Mouse (Mus musculus): Measurements from ENCODE around the gene Cdk17. TPM values are rescaled to one million over a fixed set of nuclear protein-coding genes. Genes with fewer than 3 reads are reported as not detected.
"Not testable (repeated sequence)": the region's sequence is repeated elsewhere in the genome, so short reads cannot be mapped to it uniquely, and the experiment has no call there.

The Cdk17 gene
- polyA plus RNA-seq, 1 experiment from 2014 or later = 24.8 TPM

DNA sequence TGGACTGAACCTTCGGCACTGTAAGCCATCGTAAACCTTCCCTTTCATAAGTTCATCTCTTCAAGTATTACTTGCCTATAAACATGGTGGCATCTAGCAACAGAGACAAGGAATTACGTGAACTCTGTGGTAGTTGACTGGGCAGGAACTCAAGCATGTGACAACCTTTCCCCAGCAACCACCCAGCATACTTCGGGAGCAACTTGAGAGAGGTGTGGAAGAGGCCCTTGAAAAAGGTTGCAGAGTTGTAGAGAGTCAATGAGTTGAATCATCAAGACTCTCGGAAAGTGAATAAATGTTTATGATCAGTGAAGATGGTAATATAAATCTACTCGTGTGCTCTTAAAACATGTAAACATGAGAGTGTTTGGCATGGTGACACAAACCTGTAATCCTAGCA, 13.0 kb upstream of the Cdk17 start:
- ATAC-seq (ENCODE audit: low FRiP score, low TSS enrichment) = no peak
- H3K4me1 ChIP-seq (ENCODE audit: control insufficient read depth, insufficient read depth, low read length) = no peaks in the 10 kb centered on the region
- no peaks in the 10 kb centered on the region for H3K36me3 ChIP-seq (ENCODE audit: control insufficient read depth, insufficient read depth, low read length)
- 84% methylated on average over 6 of the region's 6 CpGs for WGBS
- H3K4me2 ChIP-seq (replicated peaks; ENCODE audit: low read depth, low read length) = no peak overlapping the region
- no peak overlapping the region for H3K9ac ChIP-seq (ENCODE audit: low read depth, low read length)
- no peak overlapping the region for H3K27ac ChIP-seq (ENCODE audit: low read depth, low read length)
- H3K4me3 ChIP-seq (ENCODE audit: low read length) = no peak overlapping the region
- H3K9me3 ChIP-seq (ENCODE audit: control insufficient read depth, low read length) = no peaks in the 10 kb centered on the region
- H3K27me3 ChIP-seq (ENCODE audit: control insufficient read depth, insufficient read depth, low read length) = no peaks in the 10 kb centered on the region

DNA sequence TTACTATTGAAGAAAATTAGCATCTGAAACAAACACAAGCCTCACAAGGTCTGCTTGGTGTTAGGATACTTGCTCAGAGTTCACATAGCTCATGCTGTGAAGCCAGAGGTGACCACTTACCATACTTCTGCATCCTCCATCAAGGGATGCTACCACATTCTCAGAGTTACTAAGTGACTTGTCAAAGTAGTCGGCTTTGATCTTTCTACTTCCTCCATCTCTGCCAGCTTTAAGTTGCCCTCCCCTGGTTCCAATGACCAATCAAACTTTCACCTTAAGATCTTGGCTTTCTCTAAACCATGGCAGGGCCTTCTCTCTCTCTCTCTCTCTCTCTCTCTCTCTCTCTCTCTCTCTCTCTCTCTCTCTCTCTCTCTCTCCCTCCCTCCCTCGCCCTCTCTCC, 11.1 kb upstream of the Cdk17 start:
- Histone ChIP-seq H3K4me1 (ENCODE audit: control insufficient read depth, insufficient read depth, low read length) (no peaks in the 10 kb centered on the region), H3K9me3 (ENCODE audit: control insufficient read depth, low read length) (no peaks in the 10 kb centered on the region), H3K9ac (ENCODE audit: low read depth, low read length) (no peak overlapping the region), H3K4me2 (replicated peaks; ENCODE audit: low read depth, low read length) (no peak overlapping the region), H3K27me3 (ENCODE audit: control insufficient read depth, insufficient read depth, low read length) (no peaks in the 10 kb centered on the region), H3K27ac (ENCODE audit: low read depth, low read length) (no peak overlapping the region), H3K4me3 (ENCODE audit: low read length) (no peak overlapping the region), H3K36me3 (ENCODE audit: control insufficient read depth, insufficient read depth, low read length) (no peaks in the 10 kb centered on the region)
- WGBS = 38% methylated on average over 1 of the region's 2 CpGs
- ATAC-seq (ENCODE audit: low FRiP score, low TSS enrichment) = no peak

DNA sequence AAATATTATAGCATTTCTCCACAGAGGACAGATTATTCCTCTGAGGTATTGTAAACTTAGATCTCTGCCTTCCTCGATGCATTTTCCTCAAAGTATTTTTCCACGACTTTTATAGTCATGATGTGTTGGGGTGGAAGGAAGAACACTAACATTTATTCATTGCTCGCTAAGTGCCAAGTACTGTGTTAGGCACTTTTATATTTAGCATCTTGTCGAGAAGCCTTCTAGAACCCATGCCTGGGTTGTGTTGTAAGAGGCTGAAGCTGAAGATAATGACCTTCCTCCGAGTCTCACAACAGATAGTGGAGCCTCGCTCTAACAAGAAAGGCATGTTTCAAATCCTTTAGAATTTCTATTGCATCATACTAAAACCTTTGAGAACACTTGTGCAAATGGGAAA, 8.9 kb upstream of the Cdk17 start:
- no peak overlapping the region for H3K4me2 ChIP-seq (replicated peaks; ENCODE audit: low read depth, low read length)
- no peak overlapping the region for H3K27ac ChIP-seq (ENCODE audit: low read depth, low read length)
- H3K9ac ChIP-seq (ENCODE audit: low read depth, low read length) = no peak overlapping the region
- H3K4me3 ChIP-seq (ENCODE audit: low read length) = no peak overlapping the region
- ATAC-seq (ENCODE audit: low FRiP score, low TSS enrichment) = no peak
- no peaks in the 10 kb centered on the region for H3K27me3 ChIP-seq (ENCODE audit: control insufficient read depth, insufficient read depth, low read length)
- 75% methylated on average over 6 of the region's 6 CpGs for WGBS
- H3K4me1 ChIP-seq (ENCODE audit: control insufficient read depth, insufficient read depth, low read length) = no peaks in the 10 kb centered on the region
- H3K9me3 ChIP-seq (ENCODE audit: control insufficient read depth, low read length) = no peaks in the 10 kb centered on the region
- H3K36me3 ChIP-seq (ENCODE audit: control insufficient read depth, insufficient read depth, low read length) = no peaks in the 10 kb centered on the region

DNA sequence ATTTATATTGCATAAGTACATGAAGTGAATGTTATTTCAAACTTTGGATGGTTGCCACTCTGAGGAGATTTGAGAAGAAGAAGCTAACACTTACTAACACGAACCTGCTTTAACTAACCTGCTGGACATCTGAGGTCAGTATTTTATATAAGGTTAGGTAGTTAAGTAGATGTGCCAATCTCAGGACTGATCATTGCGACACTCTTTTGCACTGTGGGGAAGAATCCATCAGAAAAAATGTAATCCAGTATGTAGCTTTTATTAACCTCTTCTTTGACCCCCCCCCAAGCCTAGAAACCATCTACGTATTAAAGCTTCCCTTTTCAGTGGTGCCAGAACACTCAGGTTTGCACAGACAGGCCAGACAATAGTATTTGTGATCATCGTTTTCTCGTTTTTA, 8.0 kb upstream of the Cdk17 start:
- no peak overlapping the region for H3K27ac ChIP-seq (ENCODE audit: low read depth, low read length)
- WGBS = 88% methylated on average over 5 of the region's 5 CpGs
- H3K36me3 ChIP-seq (ENCODE audit: control insufficient read depth, insufficient read depth, low read length) = no peaks in the 10 kb centered on the region
- no peaks in the 10 kb centered on the region for H3K9me3 ChIP-seq (ENCODE audit: control insufficient read depth, low read length)
- no peaks in the 10 kb centered on the region for H3K27me3 ChIP-seq (ENCODE audit: control insufficient read depth, insufficient read depth, low read length)
- no peak overlapping the region for H3K9ac ChIP-seq (ENCODE audit: low read depth, low read length)
- H3K4me3 ChIP-seq (ENCODE audit: low read length) = no peak overlapping the region
- no peaks in the 10 kb centered on the region for H3K4me1 ChIP-seq (ENCODE audit: control insufficient read depth, insufficient read depth, low read length)
- no peak overlapping the region for H3K4me2 ChIP-seq (replicated peaks; ENCODE audit: low read depth, low read length)
- no peak for ATAC-seq (ENCODE audit: low FRiP score, low TSS enrichment)

DNA sequence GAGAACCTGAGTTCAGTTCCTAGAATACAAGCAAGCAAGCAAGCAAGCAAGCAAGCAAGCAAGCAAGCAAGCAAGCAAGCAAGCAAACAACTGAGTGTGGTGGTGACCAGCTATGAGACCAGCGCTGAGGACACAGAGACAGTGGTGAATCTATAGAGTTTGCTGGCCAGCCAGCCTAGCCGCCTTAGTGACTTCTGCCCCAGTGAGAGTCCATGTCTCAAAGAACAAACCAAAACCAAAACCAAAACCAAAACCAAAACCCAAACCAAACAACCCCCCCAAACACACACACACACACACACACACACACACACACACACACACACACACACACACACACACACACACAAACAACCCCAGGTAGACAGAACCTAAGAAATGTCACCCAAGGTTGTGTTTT, 7.3 kb upstream of the Cdk17 start:
- not testable (repeated sequence) for H3K4me2 ChIP-seq (replicated peaks; ENCODE audit: low read depth, low read length); H3K9ac ChIP-seq (ENCODE audit: low read depth, low read length); H3K36me3 ChIP-seq (ENCODE audit: control insufficient read depth, insufficient read depth, low read length); H3K27me3 ChIP-seq (ENCODE audit: control insufficient read depth, insufficient read depth, low read length); H3K4me1 ChIP-seq (ENCODE audit: control insufficient read depth, insufficient read depth, low read length); H3K9me3 ChIP-seq (ENCODE audit: control insufficient read depth, low read length); H3K4me3 ChIP-seq (ENCODE audit: low read length); ATAC-seq (ENCODE audit: low FRiP score, low TSS enrichment); H3K27ac ChIP-seq (ENCODE audit: low read depth, low read length)
- WGBS = 92% methylated on average over 2 of the region's 2 CpGs

DNA sequence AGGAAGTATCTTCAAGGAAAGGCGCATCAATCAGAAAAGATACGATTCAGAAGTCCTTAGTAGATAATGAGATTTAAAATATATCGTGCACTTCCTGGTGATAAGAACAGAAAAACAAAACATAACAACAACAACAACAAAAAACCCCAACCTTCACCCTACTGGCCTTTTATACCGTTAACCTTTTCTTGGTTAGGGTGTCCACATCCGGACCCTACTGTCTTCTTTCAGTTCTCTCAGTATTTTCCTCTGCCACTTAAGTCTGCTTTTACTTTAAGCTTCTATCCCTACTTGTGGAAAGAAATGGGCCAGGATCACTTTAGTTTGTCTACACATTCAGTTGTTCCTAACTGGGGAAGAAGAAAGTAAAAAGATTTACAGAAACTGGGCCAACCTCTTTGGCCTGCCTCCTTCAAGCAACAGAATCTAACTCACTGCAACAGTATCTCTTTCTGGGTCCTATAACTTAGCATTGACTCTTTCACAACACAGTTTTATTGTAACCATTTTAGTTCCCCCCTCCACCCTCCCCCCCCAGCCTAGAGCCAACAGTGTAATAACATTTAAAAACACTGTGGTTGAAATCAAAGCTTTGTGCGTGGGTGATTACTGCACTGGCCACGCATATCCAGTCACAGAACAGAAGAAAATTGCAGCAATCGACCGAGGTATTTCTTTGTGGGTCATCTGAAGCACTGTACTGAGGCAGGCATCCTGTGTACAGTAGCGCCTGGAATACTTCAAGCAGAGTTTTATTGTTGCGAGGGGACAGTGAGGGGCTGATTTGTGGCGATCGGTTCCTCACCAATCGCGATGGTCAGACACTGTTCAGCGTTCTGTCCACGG, 801 bp upstream of the Cdk17 start:
- ATAC-seq (ENCODE audit: low FRiP score, low TSS enrichment) = no peak
- no peaks in the 10 kb centered on the region for H3K27me3 ChIP-seq (ENCODE audit: control insufficient read depth, insufficient read depth, low read length)
- H3K9ac ChIP-seq (ENCODE audit: low read depth, low read length) = peak overlapping the region; percentile 47
- no peaks in the 10 kb centered on the region for H3K9me3 ChIP-seq (ENCODE audit: control insufficient read depth, low read length)
- peak overlapping the region; percentile 97 for H3K4me3 ChIP-seq (ENCODE audit: low read length)
- H3K4me2 ChIP-seq (replicated peaks; ENCODE audit: low read depth, low read length) = peak overlapping the region; percentile 54
- 23% methylated on average over 17 of the region's 17 CpGs for WGBS
- peaks cover 2% of the 10 kb centered on the region; the same call in 1 of the 2 replicates for H3K4me1 ChIP-seq (ENCODE audit: control insufficient read depth, insufficient read depth, low read length)
- H3K36me3 ChIP-seq (ENCODE audit: control insufficient read depth, insufficient read depth, low read length) = no peaks in the 10 kb centered on the region
- no peak overlapping the region for H3K27ac ChIP-seq (ENCODE audit: low read depth, low read length)

DNA sequence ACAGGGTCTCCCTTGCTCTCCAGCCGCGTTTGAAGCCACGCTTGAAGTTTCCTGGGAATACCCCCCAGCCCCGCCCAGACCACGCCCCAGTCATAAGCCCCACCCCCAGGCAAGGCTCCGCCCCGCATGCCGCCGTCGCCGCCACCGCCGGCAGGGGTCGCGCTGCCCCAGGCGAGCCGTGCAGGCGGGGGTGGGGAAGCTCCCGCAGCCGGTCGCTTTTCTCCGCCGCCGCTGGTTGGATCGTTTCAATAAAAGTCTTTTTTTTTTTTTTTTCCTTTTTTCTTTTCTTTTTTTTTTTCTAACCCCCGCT, 223 bp upstream of the Cdk17 start:
- Histone ChIP-seq H3K4me3 (ENCODE audit: low read length) (peak overlapping the region; percentile 97), H3K27me3 (ENCODE audit: control insufficient read depth, insufficient read depth, low read length) (no peaks in the 10 kb centered on the region), H3K36me3 (ENCODE audit: control insufficient read depth, insufficient read depth, low read length) (no peaks in the 10 kb centered on the region), H3K9ac (ENCODE audit: low read depth, low read length) (peak overlapping the region; percentile 97), H3K27ac (ENCODE audit: low read depth, low read length) (peak overlapping the region; percentile 99), H3K4me2 (replicated peaks; ENCODE audit: low read depth, low read length) (peak overlapping the region; percentile 67), H3K4me1 (ENCODE audit: control insufficient read depth, insufficient read depth, low read length) (peaks cover 8% of the 10 kb centered on the region), H3K9me3 (ENCODE audit: control insufficient read depth, low read length) (no peaks in the 10 kb centered on the region)
- 0% methylated on average over 26 of the region's 26 CpGs for WGBS
- peak; percentile 93 for ATAC-seq (ENCODE audit: low FRiP score, low TSS enrichment)

DNA sequence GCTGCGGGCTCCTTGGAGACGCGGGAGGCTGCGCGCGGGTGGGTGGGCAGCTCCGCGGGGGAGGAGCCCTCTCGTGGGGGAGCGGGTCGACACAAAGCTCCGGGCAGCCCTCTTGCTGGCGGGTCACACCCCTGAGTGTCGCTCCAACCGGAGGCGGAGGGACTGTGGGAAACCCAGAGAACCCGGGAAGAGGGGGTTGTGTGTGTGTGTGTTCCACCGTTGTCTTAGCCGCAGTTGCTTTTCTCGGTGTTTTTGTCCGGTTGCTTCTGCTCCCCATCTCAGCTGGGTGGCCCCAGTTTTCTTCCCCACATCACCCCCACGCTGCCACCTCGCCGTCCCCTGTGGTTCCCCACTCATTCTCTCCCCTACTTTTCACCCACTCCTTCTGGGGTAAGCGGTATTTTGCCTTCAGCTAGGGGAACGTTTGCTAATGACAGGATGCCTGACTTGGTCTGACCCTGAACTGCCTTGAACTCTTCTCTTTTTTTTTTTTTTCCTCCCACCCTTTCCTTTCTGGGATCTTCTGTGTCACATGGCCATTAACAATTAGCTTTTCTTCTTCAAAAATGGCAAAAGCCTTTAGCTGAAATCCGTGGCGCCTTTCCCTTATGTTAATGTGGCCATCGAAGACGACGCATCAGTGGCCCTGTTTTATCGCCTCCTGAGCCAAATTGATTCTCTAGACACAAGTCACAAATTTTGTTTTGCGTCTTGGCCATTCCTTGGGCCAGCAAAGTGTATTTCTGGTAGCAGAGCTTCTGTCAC, 1.0 kb downstream of the Cdk17 start:
- no peaks in the 10 kb centered on the region for H3K9me3 ChIP-seq (ENCODE audit: control insufficient read depth, low read length)
- peak overlapping the region; percentile 97 for H3K4me3 ChIP-seq (ENCODE audit: low read length)
- H3K27ac ChIP-seq (ENCODE audit: low read depth, low read length) = peak overlapping the region; percentile 99
- H3K27me3 ChIP-seq (ENCODE audit: control insufficient read depth, insufficient read depth, low read length) = no peaks in the 10 kb centered on the region
- peaks cover 20% of the 10 kb centered on the region for H3K4me1 ChIP-seq (ENCODE audit: control insufficient read depth, insufficient read depth, low read length)
- under 1% methylated on average over 32 of the region's 33 CpGs for WGBS
- peak overlapping the region; percentile 97 for H3K9ac ChIP-seq (ENCODE audit: low read depth, low read length)
- H3K4me2 ChIP-seq (replicated peaks; ENCODE audit: low read depth, low read length) = peak overlapping the region; percentile 67
- peak; percentile 34; the same call in 1 of the 2 replicates for ATAC-seq (ENCODE audit: low FRiP score, low TSS enrichment)
- no peaks in the 10 kb centered on the region for H3K36me3 ChIP-seq (ENCODE audit: control insufficient read depth, insufficient read depth, low read length)

All from kidney, embryonic 14.5 days (tissue).